In the genomic region with DNA sequence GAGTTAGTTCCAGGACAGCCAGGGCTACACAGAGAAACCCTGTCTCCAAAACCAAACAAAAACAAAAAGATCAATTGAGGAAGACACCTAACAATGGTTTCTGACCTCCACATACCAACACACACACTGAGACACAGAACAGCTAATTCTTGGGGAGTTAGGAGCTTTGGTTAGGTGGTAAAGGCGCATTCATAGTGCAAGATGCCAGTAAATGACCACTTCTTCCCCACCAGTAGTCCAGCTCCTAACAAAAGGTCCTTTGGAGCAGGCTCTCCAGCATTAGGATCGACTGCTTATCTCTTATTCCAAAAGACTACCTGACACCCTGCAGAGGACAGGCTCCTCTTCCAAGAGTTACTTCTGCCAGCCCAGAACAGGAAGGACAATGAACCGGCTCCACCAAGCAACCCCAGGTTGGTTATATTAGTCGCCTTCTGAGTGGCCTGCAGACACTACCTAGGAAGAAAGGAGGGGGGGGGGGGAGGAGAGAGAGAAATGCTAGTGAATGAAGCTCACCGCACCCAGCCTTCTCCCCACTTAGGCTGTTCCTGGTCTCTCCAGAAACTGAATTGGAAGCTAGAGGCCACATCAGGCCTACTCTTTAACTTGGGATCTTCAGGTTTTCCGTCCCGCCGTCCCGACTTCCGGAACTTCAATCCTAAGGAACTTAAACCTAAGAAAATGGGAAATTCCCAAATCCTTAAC, we compare ENCODE assay signal across 8 mouse cellular contexts. TPM values are rescaled to one million over a fixed set of nuclear protein-coding genes. Genes with fewer than 3 reads are reported as not detected.
DNase-seq lines count a peak whose midpoint lies in the region; ATAC-seq lines count a peak whose summit lies in the region.

No protein-coding gene starts in this region.

- H3K4me1 ChIP-seq in brown adipose tissue, adult 24 weeks (ENCODE audit: control insufficient read depth, insufficient read depth, insufficient read length, low read length) = peaks cover 3% of the 10 kb centered on the region; the same call in 1 of the 2 replicates
- H3K4me1 ChIP-seq in heart, embryonic 10.5 days = peaks cover 8% of the 10 kb centered on the region

- intact Hi-C loops in heart, postnatal 10 days (cut with DNase I) = loop anchor here (2.0 to 5.0 kb wide), 2 partner anchors 21 to 63 kb away; a partner anchor contains a TSS

- no peaks in the 10 kb centered on the region for H3K27me3 ChIP-seq in heart, embryonic 10.5 days (ENCODE audit: insufficient read depth, poor library complexity, severe bottlenecking)

- H3K27ac ChIP-seq in brown adipose tissue, adult 24 weeks (replicated peaks; ENCODE audit: low read depth, low read length) = peak overlapping the region; percentile 88
- H3K27ac ChIP-seq in heart, embryonic 10.5 days = peak overlapping the region; percentile 97

- H3K4me3 ChIP-seq in brown adipose tissue, adult 24 weeks (ENCODE audit: insufficient read depth, low read depth, low read length) = peak overlapping the region; percentile 77
- H3K4me3 ChIP-seq in heart, embryonic 10.5 days = peak overlapping the region; percentile 92

- DNase-seq in heart, adult 11 months = peak; percentile 94
- no peak for DNase-seq in heart, postnatal 10 days
- peak; percentile 57 for DNase-seq in heart, embryonic 10.5 days (ENCODE audit: low spot score)
- DNase-seq in kidney, postnatal 25 days = peak; percentile 36 to 51
- no peak for DNase-seq in layer of hippocampus, adult 8-10 months (ENCODE audit: low spot score in 2 of 2)
- DNase-seq in layer of hippocampus, postnatal 10 days (ENCODE audit: low spot score in 2 of 2) = no peak

- peaks cover 53% of the 10 kb centered on the region for H3K36me3 ChIP-seq in heart, embryonic 10.5 days

- H3K9me3 ChIP-seq in heart, embryonic 10.5 days = no peaks in the 10 kb centered on the region

- peak; percentile 12; the same call in 1 of the 2 replicates for ATAC-seq in megakaryocyte progenitor cell, adult 5-6 weeks (replicated peaks; ENCODE audit: poor library complexity)

- WGBS in heart, embryonic 10.5 days = 9% methylated on average over 10 of the region's 10 CpGs

RNA-seq across cellular contexts. Expression of a gene that starts 8.8 kb away (rescaled TPM):
- 10 to 100 TPM; 41.6 to 42.1 TPM for total RNA-seq in heart, postnatal 10 days (2021)
- 16.5 and 18.2 TPM in 2 replicates for polyA plus RNA-seq in brown adipose tissue, adult 24 weeks (2012; ENCODE audit: insufficient read depth, insufficient read length, missing spikeins)
- 6.4 and 13.0 TPM in 2 replicates for polyA plus RNA-seq in heart, embryonic 10.5 days (2016; fragmentation: Nextera tagmentation; extraction: Ambion mirVana)
- total RNA-seq in megakaryocyte progenitor cell, adult 5-6 weeks (2015) = 90.7 and 101 TPM in 2 replicates
- total RNA-seq in megakaryocyte progenitor cell, adult 5-6 weeks (2017) = 19.5 and 20.0 TPM in 2 replicates
- total RNA-seq in layer of hippocampus, adult 8-10 months (2022) = 10 to 100 TPM; 56.2 to 72.2 (median 65.5) TPM
- total RNA-seq in layer of hippocampus, postnatal 10 days (2021) = 10 to 100 TPM; 60.0 to 63.1 TPM

RNA-seq across cellular contexts. Expression of a gene that starts 10.8 kb away (rescaled TPM):
- 10 to 100 TPM; 27.1 to 27.4 TPM for total RNA-seq in heart, postnatal 10 days (2021)
- polyA plus RNA-seq in brown adipose tissue, adult 24 weeks (2012; ENCODE audit: insufficient read depth, insufficient read length, missing spikeins) = 26.0 and 27.1 TPM in 2 replicates
- 35.6 and 42.2 TPM in 2 replicates for polyA plus RNA-seq in heart, embryonic 10.5 days (2016; fragmentation: Nextera tagmentation; extraction: Ambion mirVana)
- 74.8 and 85.3 TPM in 2 replicates for total RNA-seq in megakaryocyte progenitor cell, adult 5-6 weeks (2015)
- total RNA-seq in megakaryocyte progenitor cell, adult 5-6 weeks (2017) = 22.6 and 27.2 TPM in 2 replicates
- 10 to 100 TPM; 30.0 to 35.5 (median 34.0) TPM for total RNA-seq in layer of hippocampus, adult 8-10 months (2022)
- total RNA-seq in layer of hippocampus, postnatal 10 days (2021) = 10 to 100 TPM; 31.6 to 34.8 TPM

RNA-seq across cellular contexts. Expression of a gene that starts 21.2 kb away (rescaled TPM):
- 1 to 10 TPM; 2.7 to 3.0 TPM for total RNA-seq in heart, postnatal 10 days (2021)
- 0.40 and 1.3 TPM in 2 replicates for polyA plus RNA-seq in brown adipose tissue, adult 24 weeks (2012; ENCODE audit: insufficient read depth, insufficient read length, missing spikeins)
- 6.6 and 7.0 TPM in 2 replicates for polyA plus RNA-seq in heart, embryonic 10.5 days (2016; fragmentation: Nextera tagmentation; extraction: Ambion mirVana)
- total RNA-seq in megakaryocyte progenitor cell, adult 5-6 weeks (2015) = 2.2 and 2.3 TPM in 2 replicates
- total RNA-seq in megakaryocyte progenitor cell, adult 5-6 weeks (2017) = 1.2 and 3.0 TPM in 2 replicates
- 1 to 10 TPM; 4.5 to 7.3 (median 5.5) TPM for total RNA-seq in layer of hippocampus, adult 8-10 months (2022)
- 1 to 10 TPM; 7.5 to 7.7 TPM for total RNA-seq in layer of hippocampus, postnatal 10 days (2021)

RNA-seq across cellular contexts. Expression of a gene that starts 41.6 kb away (rescaled TPM):
- total RNA-seq in heart, postnatal 10 days (2021) = 10 to 100 TPM; 67.8 to 74.8 TPM
- 21.6 and 24.7 TPM in 2 replicates for polyA plus RNA-seq in brown adipose tissue, adult 24 weeks (2012; ENCODE audit: insufficient read depth, insufficient read length, missing spikeins)
- 47.4 and 56.4 TPM in 2 replicates for polyA plus RNA-seq in heart, embryonic 10.5 days (2016; fragmentation: Nextera tagmentation; extraction: Ambion mirVana)
- total RNA-seq in megakaryocyte progenitor cell, adult 5-6 weeks (2015) = 64.0 and 78.0 TPM in 2 replicates
- total RNA-seq in megakaryocyte progenitor cell, adult 5-6 weeks (2017) = 20.6 and 24.1 TPM in 2 replicates
- total RNA-seq in layer of hippocampus, adult 8-10 months (2022) = 100 to 1,000 TPM; 118 to 139 (median 120) TPM
- total RNA-seq in layer of hippocampus, postnatal 10 days (2021) = 100 to 1,000 TPM; 109 to 111 TPM

RNA-seq across cellular contexts. Expression of a gene that starts 48.3 kb away (rescaled TPM):
- total RNA-seq in heart, postnatal 10 days (2021) = 1 to 10 TPM; 3.8 to 6.2 TPM
- 4.1 and 6.6 TPM in 2 replicates for polyA plus RNA-seq in brown adipose tissue, adult 24 weeks (2012; ENCODE audit: insufficient read depth, insufficient read length, missing spikeins)
- 20.9 and 26.8 TPM in 2 replicates for polyA plus RNA-seq in heart, embryonic 10.5 days (2016; fragmentation: Nextera tagmentation; extraction: Ambion mirVana)
- 7.1 and 9.0 TPM in 2 replicates for total RNA-seq in megakaryocyte progenitor cell, adult 5-6 weeks (2015)
- total RNA-seq in megakaryocyte progenitor cell, adult 5-6 weeks (2017) = 4.7 and 5.9 TPM in 2 replicates
- total RNA-seq in layer of hippocampus, adult 8-10 months (2022) = 10 to 100 TPM; 11.8 to 16.7 (median 14.6) TPM
- total RNA-seq in layer of hippocampus, postnatal 10 days (2021) = 10 to 100 TPM; 10.0 to 11.7 TPM

Comparison
In these comparisons a context has a peak if more than half of its experiments do, and no peak if none do; other contexts are left out.
1. DNase-seq: peak in heart, adult 11 months (single experiment), heart, embryonic 10.5 days (single experiment) and kidney, postnatal 25 days (2 of 2); none in heart, postnatal 10 days (0 of 2), layer of hippocampus, adult 8-10 months (0 of 2) and layer of hippocampus, postnatal 10 days (0 of 2).